Mouse (Mus musculus) testis, adult 2 months (tissue): ENCODE results near the gene Maf.

Experiments
- CTCF ChIP-seq: fragments of 200-500 bp; IDR thresholded peaks from 2 replicates; pipeline ENCODE4 v1.5.1; 2012; ENCODE audit warnings: low read depth, mild to moderate bottlenecking, inconsistent platforms, low read length, moderate library complexity; ENCODE audit not compliant: control insufficient read depth, insufficient read depth, insufficient replicate concordance
- POLR2A ChIP-seq: fragments of 200-500 bp; IDR thresholded peaks from 2 replicates; pipeline ENCODE4 v1.6.1; 2012; ENCODE audit warnings: low read depth, mild to moderate bottlenecking, inconsistent platforms, low read length, moderate library complexity; ENCODE audit not compliant: control insufficient read depth

DNA sequence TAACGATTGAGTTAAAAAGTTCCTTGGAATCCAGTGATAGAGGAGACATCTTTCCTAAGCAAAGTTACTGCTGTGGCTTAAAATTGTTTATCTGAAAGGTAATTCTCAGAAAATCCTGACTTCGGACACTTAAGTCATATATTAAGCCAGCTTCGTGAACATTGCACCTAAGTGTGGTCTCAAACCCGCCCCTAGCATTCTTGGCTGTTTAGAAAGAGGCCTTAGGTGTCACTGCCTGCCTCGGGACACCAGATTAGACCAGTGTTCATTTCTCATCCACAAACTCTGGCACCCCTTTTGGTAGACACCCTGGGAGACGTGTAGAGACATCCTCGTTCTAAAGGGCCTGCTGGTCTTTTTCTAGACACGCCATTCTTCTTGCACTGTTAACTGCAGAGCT is 2.3 kb upstream of the Maf start:
- TF ChIP-seq CTCF (no peak), POLR2A (no peak)
